Mouse (Mus musculus): ENCODE measurements around the gene Hipk1. TPM values are rescaled to one million over a fixed set of nuclear protein-coding genes. Genes with fewer than 3 reads are reported as not detected.

Gene Hipk1
- polyA plus RNA-seq, 1 experiment from 2014 or later: 11.6 TPM

DNA sequence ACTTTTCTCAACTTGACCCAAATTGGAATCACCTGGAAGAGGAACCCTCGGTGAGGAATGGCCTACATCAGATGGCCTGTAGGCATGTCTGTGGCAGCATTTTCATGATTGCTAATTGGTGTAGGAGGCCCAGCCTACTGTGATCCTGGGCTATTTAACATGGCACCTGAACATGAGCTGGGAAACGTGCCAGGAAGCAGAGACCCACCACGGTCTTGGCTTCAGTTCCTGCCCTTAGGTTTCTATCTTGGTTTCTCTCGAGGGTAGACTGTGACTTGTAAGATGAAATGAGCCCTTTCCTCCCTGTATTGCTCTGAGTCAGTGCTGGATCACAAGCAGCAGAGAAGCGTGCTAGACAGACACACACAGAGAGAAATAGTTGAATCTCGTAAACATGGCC lies 86.7 kb downstream of the Hipk1 start:
- no peaks in the 10 kb centered on the region for H3K9me3 ChIP-seq
- no peaks in the 10 kb centered on the region for H3K36me3 ChIP-seq
- 63% methylated on average over 6 of the region's 6 CpGs for WGBS
- H3K4me2 ChIP-seq: no peak overlapping the region
- no peak for ATAC-seq (ENCODE audit: borderline replicate concordance, extremely low read depth, low FRiP score, low TSS enrichment)
- H3K27ac ChIP-seq: no peak overlapping the region
- H3K9ac ChIP-seq: no peak overlapping the region
- H3K4me3 ChIP-seq: no peak overlapping the region
- H3K4me1 ChIP-seq: 0 out of 2 replicates have a peak, but pooled peaks cover 6% of the 10 kb centered on the region
- H3K27me3 ChIP-seq: no peaks in the 10 kb centered on the region

DNA sequence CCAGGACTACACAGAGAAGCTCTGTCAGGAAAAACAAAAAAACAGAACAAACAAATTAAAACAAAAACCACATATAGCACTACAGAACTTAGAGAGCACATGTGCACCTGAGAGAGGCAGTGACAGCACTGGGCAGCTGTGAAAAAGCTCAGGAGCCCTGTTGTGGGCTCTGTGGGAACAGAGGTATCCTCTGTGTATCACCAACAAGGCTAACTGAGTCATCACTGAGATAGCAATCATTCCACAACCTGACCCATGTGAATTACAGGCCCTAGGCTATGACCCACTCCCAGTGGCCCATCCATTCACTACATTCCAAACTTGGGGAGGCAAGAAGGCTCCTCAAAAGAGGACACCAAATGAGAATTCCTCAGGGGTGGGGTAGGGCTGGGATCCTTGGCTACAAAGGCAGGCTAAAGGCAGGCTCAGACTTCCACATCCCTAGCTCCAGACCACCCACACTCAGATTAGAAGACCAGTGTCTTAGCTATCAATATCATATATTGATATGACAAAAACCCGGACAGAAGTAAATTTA lies 94.9 kb downstream of the Hipk1 start:
- Histone ChIP-seq H3K9ac (no peak overlapping the region), H3K9me3 (no peaks in the 10 kb centered on the region), H3K27ac (no peak overlapping the region), H3K27me3 (no peaks in the 10 kb centered on the region), H3K36me3 (no peaks in the 10 kb centered on the region), H3K4me2 (no peak overlapping the region), H3K4me1 (no peaks in the 10 kb centered on the region), H3K4me3 (no peak overlapping the region)
- no peak for ATAC-seq (ENCODE audit: borderline replicate concordance, extremely low read depth, low FRiP score, low TSS enrichment)
- 97% methylated on average over 1 of the region's 1 CpGs for WGBS

DNA sequence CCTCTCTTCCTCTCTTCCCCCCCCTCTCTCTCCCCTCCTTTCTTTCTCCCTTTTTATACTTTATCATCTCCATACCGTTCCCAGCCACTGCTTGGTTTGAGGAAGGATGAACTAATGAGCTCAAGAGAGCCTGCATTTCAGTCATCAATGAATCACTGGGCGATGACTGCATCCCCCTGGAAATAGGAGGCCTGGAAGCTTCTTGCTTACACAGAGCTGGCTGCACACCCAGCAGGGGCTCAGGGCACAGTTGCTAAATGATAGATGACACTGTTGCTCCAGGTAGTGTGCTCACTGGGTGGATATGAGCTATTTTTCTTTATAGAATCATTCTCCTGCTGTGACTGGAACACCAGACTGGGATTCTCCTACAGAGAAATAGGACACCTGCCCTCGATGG lies 95.8 kb downstream of the Hipk1 start:
- 59% methylated on average over 3 of the region's 3 CpGs for WGBS
- no peak for ATAC-seq (ENCODE audit: borderline replicate concordance, extremely low read depth, low FRiP score, low TSS enrichment)

DNA sequence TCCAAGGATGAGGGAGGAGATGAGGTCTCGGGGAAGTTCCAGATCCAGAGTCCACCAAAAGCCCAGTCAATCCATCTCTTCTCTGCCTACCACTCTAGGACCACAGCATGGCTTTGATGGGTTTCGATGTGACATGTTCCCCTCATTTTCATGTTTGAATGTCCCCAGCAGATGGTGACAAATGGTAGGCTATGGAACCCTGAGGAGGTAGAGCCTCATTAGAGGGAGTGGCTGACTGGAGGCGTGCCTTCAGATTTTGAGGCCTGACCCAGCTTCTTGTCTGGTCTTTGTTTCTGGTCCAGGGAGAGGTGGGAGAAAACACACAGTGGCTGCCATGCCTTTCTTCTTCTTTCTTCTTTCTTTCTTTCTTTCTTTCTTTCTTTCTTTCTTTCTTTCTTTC lies 100.9 kb downstream of the Hipk1 start:
- no peaks in the 10 kb centered on the region for H3K36me3 ChIP-seq
- H3K4me1 ChIP-seq: no peaks in the 10 kb centered on the region
- H3K9ac ChIP-seq: no peak overlapping the region
- no peak for ATAC-seq (ENCODE audit: borderline replicate concordance, extremely low read depth, low FRiP score, low TSS enrichment)
- no peaks in the 10 kb centered on the region for H3K27me3 ChIP-seq
- H3K9me3 ChIP-seq: no peaks in the 10 kb centered on the region
- WGBS: 69% methylated on average over 3 of the region's 3 CpGs
- no peak overlapping the region for H3K4me2 ChIP-seq
- H3K4me3 ChIP-seq: no peak overlapping the region
- H3K27ac ChIP-seq: no peak overlapping the region

More for the DNA sequence above, 95.8 kb downstream of the Hipk1 start:
- Histone ChIP-seq H3K4me2 (no peak overlapping the region), H3K9ac (no peak overlapping the region), H3K36me3 (no peaks in the 10 kb centered on the region), H3K27me3 (no peaks in the 10 kb centered on the region), H3K27ac (no peak overlapping the region), H3K9me3 (no peaks in the 10 kb centered on the region), H3K4me3 (no peak overlapping the region), H3K4me1 (no peaks in the 10 kb centered on the region)

Other genes with a start within 250 kb of the Hipk1 start
- 0.51 and 0.59 TPM in 2 replicates for gene Syt6, start 216.3 kb downstream of the Hipk1 start, polyA plus RNA-seq (2015; fragmentation: Nextera tagmentation; extraction: Ambion mirVana)
- gene Atg4a-ps, start 145.5 kb downstream of the Hipk1 start, polyA plus RNA-seq (2015; fragmentation: Nextera tagmentation; extraction: Ambion mirVana): 0.14 and 0.18 TPM in 2 replicates
- gene Olfml3, start 53.6 kb downstream of the Hipk1 start, polyA plus RNA-seq (2015; fragmentation: Nextera tagmentation; extraction: Ambion mirVana): 80.4 and 80.7 TPM in 2 replicates
- gene Gm10964, start 52.2 kb downstream of the Hipk1 start, polyA plus RNA-seq (2015; fragmentation: Nextera tagmentation; extraction: Ambion mirVana): not detected in 2 replicates
- 30.5 and 31.2 TPM in 2 replicates for gene Dclre1b, start 17.9 kb upstream of the Hipk1 start, polyA plus RNA-seq (2015; fragmentation: Nextera tagmentation; extraction: Ambion mirVana)
- 19.6 and 21.0 TPM in 2 replicates for gene Ap4b1, start 18.0 kb upstream of the Hipk1 start, polyA plus RNA-seq (2015; fragmentation: Nextera tagmentation; extraction: Ambion mirVana)
- 0.24 and 0.35 TPM in 2 replicates for gene Gm43064, start 18.0 kb upstream of the Hipk1 start, polyA plus RNA-seq (2015; fragmentation: Nextera tagmentation; extraction: Ambion mirVana)
- gene Bcl2l15, start 41.0 kb upstream of the Hipk1 start, polyA plus RNA-seq (2015; fragmentation: Nextera tagmentation; extraction: Ambion mirVana): 0.09 TPM in 1 of 2 replicates, not detected in the other
- gene Ptpn22, start 68.2 kb upstream of the Hipk1 start, polyA plus RNA-seq (2015; fragmentation: Nextera tagmentation; extraction: Ambion mirVana): 1.0 and 2.5 TPM in 2 replicates
- 10.1 and 10.2 TPM in 2 replicates for gene Rsbn1, start 122.6 kb upstream of the Hipk1 start, polyA plus RNA-seq (2015; fragmentation: Nextera tagmentation; extraction: Ambion mirVana)
- gene Phtf1, start 176.5 kb upstream of the Hipk1 start, polyA plus RNA-seq (2015; fragmentation: Nextera tagmentation; extraction: Ambion mirVana): 25.0 and 29.2 TPM in 2 replicates

Measured in lung, embryonic 15.5 days (tissue).